Comparison of ENCODE assay signal across 8 mouse cellular contexts in genomic region chr4:141382406-141382805, GRCm38 (mm10). TPM values are rescaled to one million over a fixed set of nuclear protein-coding genes. Genes with fewer than 3 reads are reported as not detected.
A peak's percentile ranks its signal among the peaks of the same experiment; 100 is the strongest.
DNase-seq lines count a peak whose midpoint lies in the region; ATAC-seq lines count a peak whose summit lies in the region.

No protein-coding gene starts in this region.

- no peak overlapping the region for H3K27ac ChIP-seq in heart, embryonic 13.5 days (replicated peaks)
- no peak overlapping the region for H3K27ac ChIP-seq in hindbrain, embryonic 15.5 days (replicated peaks)
- H3K27ac ChIP-seq in midbrain, embryonic 12.5 days (replicated peaks): no peak overlapping the region

- peaks cover 60% of the 10 kb centered on the region for H3K27me3 ChIP-seq in heart, embryonic 13.5 days (replicated peaks)
- peaks cover 46% of the 10 kb centered on the region for H3K27me3 ChIP-seq in hindbrain, embryonic 15.5 days
- H3K27me3 ChIP-seq in midbrain, embryonic 12.5 days: peaks cover 58% of the 10 kb centered on the region

- DNase-seq in heart, postnatal 10 days: no peak
- no peak for DNase-seq in layer of hippocampus, postnatal 36 days
- no peak for DNase-seq in gastrocnemius, adult 8-10 months (ENCODE audit: low spot score in 2 of 2)

- H3K4me1 ChIP-seq in heart, embryonic 13.5 days: peaks cover 16% of the 10 kb centered on the region
- peaks cover 6% of the 10 kb centered on the region; the same call in 1 of the 2 replicates for H3K4me1 ChIP-seq in hindbrain, embryonic 15.5 days (replicated peaks)
- peaks cover 15% of the 10 kb centered on the region; the same call in 1 of the 2 replicates for H3K4me1 ChIP-seq in midbrain, embryonic 12.5 days

- H3K4me2 ChIP-seq in heart, embryonic 13.5 days: peak overlapping the region; percentile 80
- peak overlapping the region; percentile 46 for H3K4me2 ChIP-seq in hindbrain, embryonic 15.5 days
- peak overlapping the region; percentile 66 for H3K4me2 ChIP-seq in midbrain, embryonic 12.5 days (replicated peaks)

- no peaks in the 10 kb centered on the region for H3K9me3 ChIP-seq in heart, embryonic 13.5 days
- no peaks in the 10 kb centered on the region for H3K9me3 ChIP-seq in hindbrain, embryonic 15.5 days
- no peaks in the 10 kb centered on the region for H3K9me3 ChIP-seq in midbrain, embryonic 12.5 days

- WGBS in heart, embryonic 13.5 days: under 1% methylated on average over 25 of the region's 25 CpGs
- 3% methylated on average over 21 of the region's 25 CpGs for WGBS in hindbrain, embryonic 15.5 days
- 2% methylated on average over 21 of the region's 25 CpGs for WGBS in midbrain, embryonic 12.5 days

- no peaks in the 10 kb centered on the region for H3K36me3 ChIP-seq in heart, embryonic 13.5 days
- no peaks in the 10 kb centered on the region for H3K36me3 ChIP-seq in hindbrain, embryonic 15.5 days
- no peaks in the 10 kb centered on the region for H3K36me3 ChIP-seq in midbrain, embryonic 12.5 days

- ATAC-seq in heart, embryonic 13.5 days (ENCODE audit: extremely low read depth, insufficient number of reproducible peaks, low FRiP score, low TSS enrichment): no peak
- peak; percentile 37; the same call in 1 of the 2 replicates for ATAC-seq in common myeloid progenitor, adult 5-6 weeks (replicated peaks; ENCODE audit: low read depth, poor library complexity, severe bottlenecking)
- no peak for ATAC-seq in hindbrain, embryonic 15.5 days (ENCODE audit: low FRiP score, low read depth)
- ATAC-seq in midbrain, embryonic 12.5 days (ENCODE audit: low FRiP score, low read depth): no peak
- no peak for ATAC-seq in inflammation-experienced regulatory T-cells, adult 6 months

- peak overlapping the region; percentile 75 for H3K9ac ChIP-seq in heart, embryonic 13.5 days
- H3K9ac ChIP-seq in hindbrain, embryonic 15.5 days: no peak overlapping the region
- H3K9ac ChIP-seq in midbrain, embryonic 12.5 days (replicated peaks): peak overlapping the region; percentile 46; the same call in 1 of the 2 replicates

- peak overlapping the region; percentile 51 for H3K4me3 ChIP-seq in heart, embryonic 13.5 days
- H3K4me3 ChIP-seq in hindbrain, embryonic 15.5 days: peak overlapping the region; percentile 17
- peak overlapping the region; percentile 40 for H3K4me3 ChIP-seq in midbrain, embryonic 12.5 days

- intact Hi-C loops in heart, postnatal 10 days (cut with DNase I): loop anchor here (10.0 kb wide), 1 partner anchor 462 kb away; the partner anchor contains the start of gene Ctrc

RNA-seq across cellular contexts. Expression of gene Fam131c, which starts 14.4 kb away (rescaled TPM):
- polyA plus RNA-seq in heart, embryonic 13.5 days (2015; fragmentation: Nextera tagmentation; extraction: Ambion mirVana): 1.2 TPM in 2 replicates
- total RNA-seq in heart, postnatal 10 days (2021): 1 to 10 TPM in 1 of 2 experiments, under 1 TPM in 1; 0.94 to 2.9 TPM
- total RNA-seq in common myeloid progenitor, adult 5-6 weeks (2017): not detected in 2 replicates
- polyA plus RNA-seq in hindbrain, embryonic 15.5 days (2015; fragmentation: Nextera tagmentation; extraction: Ambion mirVana): 42.1 and 42.5 TPM in 2 replicates
- 3.5 and 3.8 TPM in 2 replicates for polyA plus RNA-seq in midbrain, embryonic 12.5 days (2016; fragmentation: Nextera tagmentation; extraction: Ambion mirVana)
- 1 to 10 TPM; 2.1 to 3.3 TPM for total RNA-seq in layer of hippocampus, postnatal 36 days (2021)
- total RNA-seq in gastrocnemius, adult 8-10 months (2022): under 1 TPM in 2 of 4 experiments, not detected in 2; 0.17 to 0.27 TPM
- polyA plus RNA-seq in inflammation-experienced regulatory T-cells, adult 6 months (2017; shearing (Covaris generic)): not detected

RNA-seq across cellular contexts. Expression of gene Clcnka, which starts 16.1 kb away (rescaled TPM):
- 0.10 TPM in 1 of 2 replicates, not detected in the other for polyA plus RNA-seq in heart, embryonic 13.5 days (2015; fragmentation: Nextera tagmentation; extraction: Ambion mirVana)
- not detected for total RNA-seq in heart, postnatal 10 days (2021)
- not detected in 2 replicates for total RNA-seq in common myeloid progenitor, adult 5-6 weeks (2017)
- 0.52 and 0.65 TPM in 2 replicates for polyA plus RNA-seq in hindbrain, embryonic 15.5 days (2015; fragmentation: Nextera tagmentation; extraction: Ambion mirVana)
- polyA plus RNA-seq in midbrain, embryonic 12.5 days (2016; fragmentation: Nextera tagmentation; extraction: Ambion mirVana): not detected in 2 replicates
- not detected for total RNA-seq in layer of hippocampus, postnatal 36 days (2021)
- not detected for total RNA-seq in gastrocnemius, adult 8-10 months (2022)
- not detected for polyA plus RNA-seq in inflammation-experienced regulatory T-cells, adult 6 months (2017; shearing (Covaris generic))

RNA-seq across cellular contexts. Expression of gene Clcnkb, which starts 33.4 kb away (rescaled TPM):
- 0.79 and 0.99 TPM in 2 replicates for polyA plus RNA-seq in heart, embryonic 13.5 days (2015; fragmentation: Nextera tagmentation; extraction: Ambion mirVana)
- total RNA-seq in heart, postnatal 10 days (2021): 1 to 10 TPM in 1 of 2 experiments, under 1 TPM in 1; 0.91 to 1.2 TPM
- total RNA-seq in common myeloid progenitor, adult 5-6 weeks (2017): not detected in 2 replicates
- not detected in 2 replicates for polyA plus RNA-seq in hindbrain, embryonic 15.5 days (2015; fragmentation: Nextera tagmentation; extraction: Ambion mirVana)
- not detected in 2 replicates for polyA plus RNA-seq in midbrain, embryonic 12.5 days (2016; fragmentation: Nextera tagmentation; extraction: Ambion mirVana)
- total RNA-seq in layer of hippocampus, postnatal 36 days (2021): not detected
- under 1 TPM in 2 of 4 experiments, not detected in 2; 0.11 to 0.58 TPM for total RNA-seq in gastrocnemius, adult 8-10 months (2022)
- polyA plus RNA-seq in inflammation-experienced regulatory T-cells, adult 6 months (2017; shearing (Covaris generic)): not detected

RNA-seq across cellular contexts. Expression of gene Hspb7, which starts 38.2 kb away (rescaled TPM):
- 183 and 184 TPM in 2 replicates for polyA plus RNA-seq in heart, embryonic 13.5 days (2015; fragmentation: Nextera tagmentation; extraction: Ambion mirVana)
- 1,000 to 10,000 TPM; 1,029 to 1,075 TPM for total RNA-seq in heart, postnatal 10 days (2021)
- total RNA-seq in common myeloid progenitor, adult 5-6 weeks (2017): not detected in 2 replicates
- polyA plus RNA-seq in hindbrain, embryonic 15.5 days (2015; fragmentation: Nextera tagmentation; extraction: Ambion mirVana): not detected in 2 replicates
- 0.13 TPM in 1 of 2 replicates, not detected in the other for polyA plus RNA-seq in midbrain, embryonic 12.5 days (2016; fragmentation: Nextera tagmentation; extraction: Ambion mirVana)
- not detected for total RNA-seq in layer of hippocampus, postnatal 36 days (2021)
- 100 to 1,000 TPM; 243 to 314 (median 275) TPM for total RNA-seq in gastrocnemius, adult 8-10 months (2022)
- polyA plus RNA-seq in inflammation-experienced regulatory T-cells, adult 6 months (2017; shearing (Covaris generic)): not detected

RNA-seq across cellular contexts. Expression of gene Srarp, which starts 53.5 kb away (rescaled TPM):
- not detected in 2 replicates for polyA plus RNA-seq in heart, embryonic 13.5 days (2015; fragmentation: Nextera tagmentation; extraction: Ambion mirVana)
- not detected for total RNA-seq in heart, postnatal 10 days (2021)
- not detected in 2 replicates for total RNA-seq in common myeloid progenitor, adult 5-6 weeks (2017)
- 0.39 TPM in 1 of 2 replicates, not detected in the other for polyA plus RNA-seq in hindbrain, embryonic 15.5 days (2015; fragmentation: Nextera tagmentation; extraction: Ambion mirVana)
- 0.20 TPM in 1 of 2 replicates, not detected in the other for polyA plus RNA-seq in midbrain, embryonic 12.5 days (2016; fragmentation: Nextera tagmentation; extraction: Ambion mirVana)
- total RNA-seq in layer of hippocampus, postnatal 36 days (2021): 1 to 10 TPM; 4.7 to 5.1 TPM
- under 1 TPM in 3 of 4 experiments, not detected in 1; 0.32 to 0.54 (median 0.36) TPM for total RNA-seq in gastrocnemius, adult 8-10 months (2022)
- not detected for polyA plus RNA-seq in inflammation-experienced regulatory T-cells, adult 6 months (2017; shearing (Covaris generic))
